Mouse (Mus musculus) ovary, adult 2 months (tissue): ENCODE measurements around the gene Eif4e2. TPM values are rescaled to one million over a fixed set of nuclear protein-coding genes. Genes with fewer than 3 reads are reported as not detected.

ENCODE experiments used
- polyA plus RNA-seq: library from polyadenylated mRNA; depleted of rRNA; stranded (reverse); fragments of >200 nt; gene quantifications from 2 replicates; pipeline ENCODE4 v1.2.3, GENCODE M21; 2012; rRNA removed

Gene Eif4e2
- polyA plus RNA-seq: 21.6 and 28.3 TPM in 2 replicates

GRCm38 (mm10) chr1:87213735-87214704 is at the start of gene Eif4e2:
Gene Eif4e2, plus strand, starts transcription at chr1:87213914.

GRCm38 (mm10) chr1:87183013-87183412 is 30.7 kb upstream of the Eif4e2 start, which contains the start of gene Prss56:
Gene Prss56, plus strand, starts transcription at chr1:87183313.

GRCm38 (mm10) chr1:87190429-87190828 is 23.3 kb upstream of the Eif4e2 start, which contains the start of gene Chrnd:
Gene Chrnd, plus strand, starts transcription at chr1:87190607.

GRCm38 (mm10) chr1:87204465-87204864 is 9.2 kb upstream of the Eif4e2 start, which contains the start of gene Chrng:
Gene Chrng, plus strand, starts transcription at chr1:87204657.

GRCm38 (mm10) chr1:87264134-87265006 is 50.7 kb downstream of the Eif4e2 start, which contains the start of gene Efhd1:
Gene Efhd1, plus strand, starts transcription at chr1:87264363.

Other genes with a start within 250 kb of the Eif4e2 start
- 0.24 and 0.45 TPM in 2 replicates for gene Alppl2, start 124.0 kb upstream of the Eif4e2 start, polyA plus RNA-seq
- gene Alpi, start 112.3 kb upstream of the Eif4e2 start, polyA plus RNA-seq: 0.62 and 0.75 TPM in 2 replicates
- 0.52 and 0.70 TPM in 2 replicates for gene Akp3, start 88.9 kb upstream of the Eif4e2 start, polyA plus RNA-seq
- 2.5 and 3.4 TPM in 2 replicates for gene Ecel1, start 57.4 kb upstream of the Eif4e2 start, polyA plus RNA-seq
- gene Prss56, start 30.6 kb upstream of the Eif4e2 start, polyA plus RNA-seq: 0.69 and 1.3 TPM in 2 replicates
- gene Chrnd, start 23.3 kb upstream of the Eif4e2 start, polyA plus RNA-seq: 0.41 and 0.55 TPM in 2 replicates
- gene Chrng, start 9.3 kb upstream of the Eif4e2 start, polyA plus RNA-seq: 0.33 and 0.85 TPM in 2 replicates
- 137 and 166 TPM in 2 replicates for gene Efhd1, start 50.4 kb downstream of the Eif4e2 start, polyA plus RNA-seq
- 25.4 and 29.7 TPM in 2 replicates for gene Gigyf2, start 113.1 kb downstream of the Eif4e2 start, polyA plus RNA-seq
- gene Kcnj13, start 180.8 kb downstream of the Eif4e2 start, polyA plus RNA-seq: 0.12 and 0.17 TPM in 2 replicates